Mouse (Mus musculus) embryonic facial prominence, embryonic 13.5 days (tissue): ENCODE data around the gene Col18a1. TPM values are rescaled to one million over a fixed set of nuclear protein-coding genes. Genes with fewer than 3 reads are reported as not detected.
A peak's percentile ranks its signal among the peaks of the same experiment; 100 is the strongest.
"Not testable (repeated sequence)": the region's sequence is repeated elsewhere in the genome, so short reads cannot be mapped to it uniquely, and the experiment has no call there.

Source experiments
- ATAC-seq: fragments of 200-750 bp; cut with Nextera tagmentation; 2 replicates; pipeline ENCODE4 v1.8.0; 2017; ENCODE audit warnings: low read depth; ENCODE audit not compliant: insufficient number of reproducible peaks, insufficient read depth, low FRiP score, low TSS enrichment
- H3K27ac ChIP-seq: fragments of 300-500 bp; sonication (generic); 2 replicates; pipeline ENCODE4 v1.5.1; 2015; ENCODE audit warnings: moderate library complexity, mild to moderate bottlenecking, inconsistent platforms
- H3K27me3 ChIP-seq: fragments of 300-500 bp; sonication (generic); 2 replicates; pipeline ENCODE4 v1.6.1; 2015; ENCODE audit warnings: mild to moderate bottlenecking, inconsistent platforms
- H3K36me3 ChIP-seq: fragments of 300-500 bp; sonication (generic); 2 replicates; pipeline ENCODE4 v1.6.1; 2015; ENCODE audit warnings: mild to moderate bottlenecking, inconsistent platforms
- H3K4me1 ChIP-seq: fragments of 300-500 bp; sonication (generic); 2 replicates; pipeline ENCODE4 v1.6.1; 2015; ENCODE audit warnings: inconsistent platforms
- H3K4me2 ChIP-seq: fragments of 300-500 bp; sonication (generic); 2 replicates; pipeline ENCODE4 v1.6.1; 2015; ENCODE audit warnings: moderate library complexity, mild to moderate bottlenecking, inconsistent platforms
- H3K4me3 ChIP-seq: fragments of 300-500 bp; sonication (generic); 2 replicates; pipeline ENCODE4 v1.5.1; 2015; ENCODE audit warnings: mild to moderate bottlenecking, inconsistent platforms
- H3K9ac ChIP-seq: fragments of 300-500 bp; sonication (generic); 2 replicates; pipeline ENCODE4 v1.6.1; 2015; ENCODE audit warnings: mild to moderate bottlenecking, inconsistent platforms
- H3K9me3 ChIP-seq: fragments of 300-500 bp; sonication (generic); 2 replicates; pipeline ENCODE4 v1.6.1; 2016; ENCODE audit warnings: inconsistent platforms
- WGBS: fragments of 180-500 bp; shearing (Covaris S2); methylation state at CpG from one replicate; pipeline ENCODE4 v1.1.7; 2015; ENCODE audit warnings: mixed read lengths; 5-methylcytosine and 5-hydroxymethylcytosine counted together
- polyA plus RNA-seq: library from polyadenylated mRNA; unstranded; fragments of >200 nt; fragmentation: Nextera tagmentation; extraction: Ambion mirVana; gene quantifications from 2 replicates; pipeline ENCODE4 v1.2.1, GENCODE M21; 2015

The Col18a1 gene
- polyA plus RNA-seq, 1 experiment from 2014 or later, result 86.3 TPM

GRCm38 (mm10) chr10:77151551-77152002 is 14.8 kb downstream of the Col18a1 start:
- ATAC-seq, result 0 out of 2 replicates have a peak, but pooled peaks have one; percentile 8
- no peaks in the 10 kb centered on the region for H3K9me3 ChIP-seq
- H3K27me3 ChIP-seq, result no peaks in the 10 kb centered on the region
- peak overlapping the region; percentile 68 for H3K27ac ChIP-seq
- H3K9ac ChIP-seq, result peak overlapping the region; percentile 33; the same call in 1 of the 2 replicates
- WGBS, result 41% methylated on average over 4 of the region's 4 CpGs
- H3K4me1 ChIP-seq, result peaks cover 27% of the 10 kb centered on the region
- no peaks in the 10 kb centered on the region for H3K36me3 ChIP-seq
- no peak overlapping the region for H3K4me3 ChIP-seq
- H3K4me2 ChIP-seq, result peak overlapping the region; percentile 39

GRCm38 (mm10) chr10:77150947-77151521 is 15.3 kb downstream of the Col18a1 start:
- H3K27ac ChIP-seq, result peak overlapping the region; percentile 68
- 0 out of 2 replicates have a peak overlapping the region, but pooled peaks have one; percentile 1 for H3K4me3 ChIP-seq
- H3K4me2 ChIP-seq, result peak overlapping the region; percentile 39
- H3K9ac ChIP-seq, result 0 out of 2 replicates have a peak overlapping the region, but pooled peaks have one; percentile 33
- H3K27me3 ChIP-seq, result no peaks in the 10 kb centered on the region
- WGBS, result 2% methylated on average over 14 of the region's 14 CpGs
- H3K4me1 ChIP-seq, result peaks cover 27% of the 10 kb centered on the region
- H3K9me3 ChIP-seq, result no peaks in the 10 kb centered on the region
- peak; percentile 54 for ATAC-seq
- no peaks in the 10 kb centered on the region for H3K36me3 ChIP-seq

GRCm38 (mm10) chr10:77150016-77150415 is 16.3 kb downstream of the Col18a1 start:
- Histone ChIP-seq H3K9me3 (no peaks in the 10 kb centered on the region), H3K4me1 (peaks cover 31% of the 10 kb centered on the region), H3K36me3 (no peaks in the 10 kb centered on the region), H3K9ac (no peak overlapping the region), H3K27ac (peak overlapping the region; percentile 68), H3K4me2 (0 out of 2 replicates have a peak overlapping the region, but pooled peaks have one; percentile 39), H3K27me3 (no peaks in the 10 kb centered on the region), H3K4me3 (no peak overlapping the region)
- ATAC-seq, result no peak
- 38% methylated on average over 8 of the region's 8 CpGs for WGBS

- 76% methylated on average over 10 of the region's 10 CpGs for WGBS
- no peaks in the 10 kb centered on the region for H3K9me3 ChIP-seq
- H3K9ac ChIP-seq, result no peak overlapping the region
- ATAC-seq, result no peak
- no peaks in the 10 kb centered on the region for H3K27me3 ChIP-seq
- H3K36me3 ChIP-seq, result no peaks in the 10 kb centered on the region
- H3K4me1 ChIP-seq, result peaks cover 38% of the 10 kb centered on the region
- H3K4me3 ChIP-seq, result no peak overlapping the region
- H3K4me2 ChIP-seq, result no peak overlapping the region
- no peak overlapping the region for H3K27ac ChIP-seq
Observed at GRCm38 (mm10) chr10:77147545-77147944, 18.8 kb downstream of the Col18a1 start.

- Histone ChIP-seq H3K4me1 (peaks cover 36% of the 10 kb centered on the region), H3K27ac (no peak overlapping the region), H3K4me3 (no peak overlapping the region), H3K4me2 (no peak overlapping the region), H3K27me3 (no peaks in the 10 kb centered on the region), H3K9ac (no peak overlapping the region), H3K9me3 (no peaks in the 10 kb centered on the region), H3K36me3 (no peaks in the 10 kb centered on the region)
- 84% methylated on average over 4 of the region's 4 CpGs for WGBS
- no peak for ATAC-seq
Observed at GRCm38 (mm10) chr10:77146901-77147463, 19.4 kb downstream of the Col18a1 start.

- no peaks in the 10 kb centered on the region for H3K9me3 ChIP-seq
- no peak for ATAC-seq
- peaks cover 26% of the 10 kb centered on the region for H3K4me1 ChIP-seq
- no peaks in the 10 kb centered on the region for H3K27me3 ChIP-seq
- H3K36me3 ChIP-seq, result no peaks in the 10 kb centered on the region
- no peak overlapping the region for H3K4me3 ChIP-seq
- H3K27ac ChIP-seq, result no peak overlapping the region
- WGBS, result 72% methylated on average over 1 of the region's 1 CpGs
- no peak overlapping the region for H3K4me2 ChIP-seq
- no peak overlapping the region for H3K9ac ChIP-seq
Observed at GRCm38 (mm10) chr10:77145946-77146345, 20.4 kb downstream of the Col18a1 start.

GRCm38 (mm10) chr10:77144372-77144771 is 22.0 kb downstream of the Col18a1 start:
- Histone ChIP-seq H3K9ac (no peak overlapping the region), H3K4me2 (no peak overlapping the region), H3K4me3 (no peak overlapping the region), H3K36me3 (no peaks in the 10 kb centered on the region), H3K27ac (no peak overlapping the region), H3K9me3 (no peaks in the 10 kb centered on the region), H3K27me3 (no peaks in the 10 kb centered on the region), H3K4me1 (peaks cover 15% of the 10 kb centered on the region; the same call in 1 of the 2 replicates)
- no peak for ATAC-seq
- 83% methylated on average over 2 of the region's 2 CpGs for WGBS

GRCm38 (mm10) chr10:77142328-77142727 is 24.0 kb downstream of the Col18a1 start:
- 74% methylated on average over 2 of the region's 2 CpGs for WGBS
- H3K9me3 ChIP-seq, result no peaks in the 10 kb centered on the region
- no peak overlapping the region for H3K4me3 ChIP-seq
- no peak overlapping the region for H3K9ac ChIP-seq
- ATAC-seq, result no peak
- no peak overlapping the region for H3K27ac ChIP-seq
- peaks cover 15% of the 10 kb centered on the region; the same call in 1 of the 2 replicates for H3K4me1 ChIP-seq
- no peaks in the 10 kb centered on the region for H3K27me3 ChIP-seq
- no peak overlapping the region for H3K4me2 ChIP-seq
- H3K36me3 ChIP-seq, result no peaks in the 10 kb centered on the region

GRCm38 (mm10) chr10:77138304-77138703 is 28.0 kb downstream of the Col18a1 start:
- 0 out of 2 replicates have a peak, but pooled peaks cover 6% of the 10 kb centered on the region for H3K4me1 ChIP-seq
- no peaks in the 10 kb centered on the region for H3K9me3 ChIP-seq
- no peak overlapping the region for H3K4me2 ChIP-seq
- H3K27ac ChIP-seq, result no peak overlapping the region
- no peak overlapping the region for H3K4me3 ChIP-seq
- no peaks in the 10 kb centered on the region for H3K36me3 ChIP-seq
- no peak for ATAC-seq
- H3K27me3 ChIP-seq, result no peaks in the 10 kb centered on the region
- H3K9ac ChIP-seq, result no peak overlapping the region

- H3K9me3 ChIP-seq, result no peaks in the 10 kb centered on the region
- peaks cover 16% of the 10 kb centered on the region for H3K4me1 ChIP-seq
- no peak for ATAC-seq
Observed at GRCm38 (mm10) chr10:77136205-77136604, 30.1 kb downstream of the Col18a1 start.

GRCm38 (mm10) chr10:77135274-77135829 is 31.0 kb downstream of the Col18a1 start:
- H3K27ac ChIP-seq, result no peak overlapping the region
- no peaks in the 10 kb centered on the region for H3K27me3 ChIP-seq
- ATAC-seq, result no peak
- H3K36me3 ChIP-seq, result no peaks in the 10 kb centered on the region
- WGBS, result 94% methylated on average over 5 of the region's 5 CpGs
- H3K4me2 ChIP-seq, result no peak overlapping the region
- no peak overlapping the region for H3K9ac ChIP-seq
- H3K9me3 ChIP-seq, result no peaks in the 10 kb centered on the region
- no peak overlapping the region for H3K4me3 ChIP-seq
- peaks cover 23% of the 10 kb centered on the region for H3K4me1 ChIP-seq

More at GRCm38 (mm10) chr10:77136205-77136604, 30.1 kb downstream of the Col18a1 start:
- Histone ChIP-seq H3K36me3 (no peaks in the 10 kb centered on the region), H3K27me3 (no peaks in the 10 kb centered on the region), H3K4me2 (no peak overlapping the region), H3K27ac (no peak overlapping the region), H3K9ac (no peak overlapping the region), H3K4me3 (no peak overlapping the region)
- 88% methylated on average over 6 of the region's 6 CpGs for WGBS

GRCm38 (mm10) chr10:77134807-77135152 is 31.6 kb downstream of the Col18a1 start:
- peaks cover 27% of the 10 kb centered on the region for H3K4me1 ChIP-seq
- not testable (repeated sequence) for H3K4me2 ChIP-seq

More at GRCm38 (mm10) chr10:77134807-77135152, 31.6 kb downstream of the Col18a1 start:
- WGBS, result 79% methylated on average over 6 of the region's 6 CpGs
- not testable (repeated sequence) for ATAC-seq, H3K27ac ChIP-seq, H3K9me3 ChIP-seq, H3K36me3 ChIP-seq, H3K4me3 ChIP-seq, H3K27me3 ChIP-seq, H3K9ac ChIP-seq
